Mouse (Mus musculus) thymus, adult 2 months (tissue): ENCODE measurements around the gene Xrcc1.

ENCODE experiments used
- CTCF ChIP-seq: fragments of 200-500 bp; IDR thresholded peaks from 2 replicates; pipeline ENCODE4 v1.5.1; 2012; ENCODE audit warnings: mild to moderate bottlenecking, control low read depth, low read length, moderate library complexity, borderline replicate concordance; ENCODE audit not compliant: control insufficient read depth, poor library complexity, insufficient read depth; ENCODE audit errors: extremely low read depth
- POLR2A ChIP-seq: fragments of 200-500 bp; IDR thresholded peaks from 2 replicates; pipeline ENCODE4 v1.6.1; 2012; ENCODE audit warnings: mild to moderate bottlenecking, low read length, control low read depth, moderate library complexity; ENCODE audit not compliant: control insufficient read depth, poor library complexity, insufficient read depth; ENCODE audit errors: extremely low read depth

DNA sequence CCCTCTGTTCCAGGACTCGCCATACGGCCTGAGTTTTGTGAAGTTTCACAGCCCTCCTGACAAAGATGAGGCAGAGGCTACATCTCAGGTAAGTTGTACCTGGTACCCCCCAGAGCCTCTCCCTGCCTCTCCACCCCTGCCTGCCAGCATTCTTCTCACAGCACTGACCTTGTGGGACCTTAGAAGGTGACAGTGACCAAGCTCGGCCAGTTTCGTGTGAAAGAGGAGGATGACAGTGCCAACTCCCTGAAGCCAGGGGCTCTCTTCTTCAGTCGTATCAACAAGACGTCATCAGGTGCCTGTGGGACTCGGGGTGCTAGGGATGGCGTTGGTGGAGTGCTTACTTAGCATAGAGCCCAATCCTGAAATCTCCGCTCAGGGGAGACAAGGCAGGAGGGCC lies 20.1 kb downstream of the Xrcc1 start:
- TF ChIP-seq CTCF (no peak), POLR2A (no peak)
